Mouse (Mus musculus): ENCODE measurements around the gene St7l. TPM values are rescaled to one million over a fixed set of nuclear protein-coding genes. Genes with fewer than 3 reads are reported as not detected.

The St7l gene
- polyA plus RNA-seq (2012), result 9.1 and 12.1 TPM in 2 replicates

GRCm38 (mm10) chr3:104863786-104864650 lies at the start of gene St7l, which contains the start of gene Capza1:
St7l (plus strand) TSS chr3:104864005.
Capza1 (minus strand) TSS chr3:104864505.

GRCm38 (mm10) chr3:104817991-104818748 lies 45.6 kb upstream of the St7l start, which contains the start of gene Mov10:
Mov10 (minus strand) TSS chr3:104818563.

GRCm38 (mm10) chr3:104961066-104962059 lies 97.6 kb downstream of the St7l start, which contains the start of gene Wnt2b:
Wnt2b (minus strand) TSS chr3:104961921.

Other genes with a start within 250 kb of the St7l start
- gene Slc16a1, start 225.3 kb upstream of the St7l start, polyA plus RNA-seq (2012), result 42.1 and 50.1 TPM in 2 replicates
- 1.4 and 1.9 TPM in 2 replicates for gene Ppm1j, start 82.9 kb upstream of the St7l start, polyA plus RNA-seq (2012)
- gene Fam19a3, start 82.2 kb upstream of the St7l start, polyA plus RNA-seq (2012), result 0.04 TPM in 1 of 2 replicates, not detected in the other
- 1.9 and 4.0 TPM in 2 replicates for gene Rhoc, start 75.6 kb upstream of the St7l start, polyA plus RNA-seq (2012)
- 18.0 and 22.3 TPM in 2 replicates for gene Mov10, start 45.4 kb upstream of the St7l start, polyA plus RNA-seq (2012)
- gene Capza1, start 500 bp downstream of the St7l start, polyA plus RNA-seq (2012), result 15.5 and 17.8 TPM in 2 replicates
- gene Wnt2b, start 97.9 kb downstream of the St7l start, polyA plus RNA-seq (2012), result 0.05 and 0.08 TPM in 2 replicates
- 0.23 and 0.26 TPM in 2 replicates for gene Cttnbp2nl, start 189.1 kb downstream of the St7l start, polyA plus RNA-seq (2012)
- not detected in 2 replicates for gene 4930564D02Rik, start 202.8 kb downstream of the St7l start, polyA plus RNA-seq (2012)